Mouse (Mus musculus) small intestine, adult 2 months (tissue): ENCODE results near the gene Rp9.

Experiments used
- CTCF ChIP-seq: fragments of 200-500 bp; IDR thresholded peaks from 2 replicates; pipeline ENCODE4 v1.5.1; 2012; ENCODE audit warnings: low read depth, mild to moderate bottlenecking, control low read depth, inconsistent platforms, low read length, moderate library complexity, mixed read lengths; ENCODE audit not compliant: insufficient replicate concordance, insufficient read length; ENCODE audit errors: extremely low read depth
- POLR2A ChIP-seq: fragments of 200-500 bp; IDR thresholded peaks from 2 replicates; pipeline ENCODE4 v1.6.1; 2012; ENCODE audit warnings: low read depth, mild to moderate bottlenecking, control low read depth, inconsistent platforms, low read length, moderate library complexity

DNA sequence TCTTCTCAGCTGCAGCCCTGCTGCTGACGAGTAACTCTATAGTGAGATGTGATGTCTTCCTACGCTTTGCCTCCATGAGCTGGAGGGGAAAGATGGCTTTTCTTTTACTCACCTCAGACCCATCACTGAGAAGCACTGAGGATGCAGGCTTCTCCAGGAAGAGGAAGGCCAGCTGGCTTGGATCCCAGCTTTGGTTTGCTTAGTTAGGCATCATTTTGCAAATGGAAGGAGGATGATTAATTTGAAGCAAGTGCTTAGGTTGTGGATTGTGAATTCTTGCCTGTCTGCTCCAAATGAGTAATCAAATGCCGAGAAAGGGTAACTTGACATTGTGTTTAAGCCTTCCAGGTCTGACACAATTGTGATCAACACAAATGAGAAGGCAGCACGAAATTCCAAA is 70.5 kb downstream of the Rp9 start:
- TF ChIP-seq CTCF (no peak), POLR2A (no peak)
